Mouse (Mus musculus) gastrocnemius, postnatal 4 days (tissue): ENCODE data around the gene Ripor3. TPM values are rescaled to one million over a fixed set of nuclear protein-coding genes. Genes with fewer than 3 reads are reported as not detected.

Experiments used
- DNase-seq, 2 experiments: peaks; one replicate each; pipeline ENCODE4 v3.0.0; 2021 to 2022; ENCODE audit warnings: low spot score in 2 of 2, mixed read lengths in 2 of 2
- total RNA-seq, 2 experiments: library from RNA; stranded (reverse); gene quantifications; 2 replicates each; pipeline ENCODE4 v1.2.3; 2021

The Ripor3 gene
- total RNA-seq, 2 experiments from 2014 or later = 5.7 to 7.9 TPM

- no peak for DNase-seq
Measured at GRCm38 (mm10) chr2:167938786-167939185, 71.6 kb downstream of the Ripor3 start.

DNA sequence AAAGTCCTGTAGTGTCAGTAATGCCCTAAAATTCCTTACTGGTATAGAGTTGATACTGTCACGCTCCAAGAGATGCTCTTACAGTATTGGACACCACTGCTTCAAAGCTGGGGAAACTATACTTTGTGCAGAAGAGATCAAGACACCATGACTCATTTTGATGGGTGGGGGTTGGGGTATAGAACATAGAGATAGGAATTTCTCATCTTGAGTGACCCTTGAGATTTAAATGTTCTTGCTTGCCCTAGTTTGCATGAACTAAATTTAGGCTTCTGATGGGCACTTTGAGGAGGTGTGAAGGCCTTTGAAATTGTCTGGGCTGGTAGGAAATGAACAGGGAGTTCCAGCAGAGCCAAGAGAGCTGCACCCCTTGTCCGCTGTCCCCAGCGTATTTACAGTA is 74.5 kb downstream of the Ripor3 start:
- DNase-seq = no peak

- no peak for DNase-seq
Measured at GRCm38 (mm10) chr2:167933397-167933796, 77.0 kb downstream of the Ripor3 start.

GRCm38 (mm10) chr2:167932727-167933231 is 77.6 kb downstream of the Ripor3 start:
- no peak for DNase-seq

DNA sequence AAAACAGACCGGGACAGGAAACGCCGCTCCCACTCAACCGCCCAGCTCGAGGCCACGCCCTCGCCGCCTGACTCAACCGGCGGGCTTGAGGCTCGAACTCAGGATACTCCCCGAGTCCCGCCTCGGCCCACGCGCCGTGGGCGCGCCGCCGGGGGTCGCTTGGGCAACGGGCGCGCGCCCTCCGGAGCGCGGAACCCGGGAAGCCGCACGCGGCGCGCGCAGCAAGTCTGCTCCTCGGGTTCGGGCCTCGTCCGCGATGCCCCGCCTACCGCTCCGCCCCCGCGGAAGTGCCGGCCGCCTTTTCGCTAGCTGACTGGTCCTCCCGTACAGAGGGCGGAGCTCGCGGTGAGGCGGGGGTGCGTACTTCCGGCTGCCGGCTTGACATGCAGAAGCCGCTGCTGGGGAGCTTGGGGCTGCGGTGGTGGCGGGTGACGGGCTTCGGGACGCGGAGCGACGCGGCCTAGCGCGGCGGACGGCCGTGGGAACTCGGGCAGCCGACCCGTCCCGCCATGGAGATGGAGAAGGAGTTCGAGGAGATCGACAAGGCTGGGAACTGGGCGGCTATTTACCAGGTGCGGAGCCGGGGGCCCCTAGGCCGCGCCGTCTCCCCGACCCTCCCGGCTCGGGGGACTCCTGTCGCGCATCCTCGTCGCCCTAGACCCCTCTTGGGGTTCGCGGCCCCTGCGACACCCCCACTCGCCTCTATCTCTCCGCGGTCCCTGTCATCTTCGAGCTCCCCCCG is 78.3 kb downstream of the Ripor3 start, which contains the start of gene Ptpn1:
TSS of gene Ptpn1 (plus strand) at position 73 of the 742 bp plus-strand sequence.
- DNase-seq = peak; percentile 96 to 98

DNA sequence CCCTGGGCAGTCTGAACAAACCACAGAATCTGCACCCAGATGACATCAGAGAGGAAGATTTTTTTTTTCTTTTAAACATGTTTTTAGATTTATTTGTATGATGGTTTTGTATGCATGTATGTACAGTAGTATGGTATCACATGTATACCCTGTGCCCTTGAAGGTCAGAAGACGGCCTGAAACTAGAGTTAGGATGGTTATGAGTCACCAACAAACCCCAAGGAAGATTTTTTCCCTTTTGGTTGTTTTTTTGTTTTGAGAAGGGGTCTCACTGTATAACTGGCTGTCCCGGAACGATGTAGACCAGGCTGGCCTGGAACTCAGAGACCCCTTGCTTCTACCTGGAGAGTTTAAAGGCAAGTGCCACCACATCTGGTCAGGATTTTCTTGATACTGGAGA is 79.4 kb downstream of the Ripor3 start:
- no peak for DNase-seq

Other genes starting within 250 kb of the Ripor3 start
- 10 to 100 TPM; 28.5 to 31.3 TPM for gene Ptpn1, start 78.6 kb downstream of the Ripor3 start, total RNA-seq
- 1 to 10 TPM; 1.7 TPM for gene Pard6b, start 70.4 kb upstream of the Ripor3 start, total RNA-seq
- gene Adnp, start 196.5 kb upstream of the Ripor3 start, total RNA-seq = 10 to 100 TPM; 48.9 to 49.4 TPM
- gene Gm20716, start 219.7 kb upstream of the Ripor3 start, total RNA-seq = 10 to 100 TPM; 23.3 to 26.0 TPM
- gene Dpm1, start 220.0 kb upstream of the Ripor3 start, total RNA-seq = 10 to 100 TPM; 61.7 to 63.9 TPM
- 1 to 10 TPM; 5.4 to 6.1 TPM for gene Mocs3, start 220.0 kb upstream of the Ripor3 start, total RNA-seq